Mouse (Mus musculus): ENCODE measurements around the gene Rab29. TPM values are rescaled to one million over a fixed set of nuclear protein-coding genes. Genes with fewer than 3 reads are reported as not detected.

Rab29 gene
- 21.4 TPM for polyA plus RNA-seq (2014; fragmentation: Illumina TruSeq; extraction: RNeasy Lipid Tissue Mini Kit (QIAGEN cat#74804); ENCODE audit: insufficient read depth, low read depth, low replicate concordance)

GRCm38 (mm10) chr1:131867093-131867945 lies at the start of gene Rab29:
Gene Rab29, plus strand, starts transcription at chr1:131867224.

GRCm38 (mm10) chr1:131827207-131827786 lies 39.7 kb upstream of the Rab29 start, which contains the start of gene Slc41a1:
Gene Slc41a1, plus strand, starts transcription at chr1:131827493.

GRCm38 (mm10) chr1:131910001-131910648 lies 43.1 kb downstream of the Rab29 start, which contains the start of gene Nucks1:
Gene Nucks1, plus strand, starts transcription at chr1:131910534.

Other genes starting within 250 kb of the Rab29 start
- 0.24 TPM for gene Ctse, start 228.9 kb upstream of the Rab29 start, polyA plus RNA-seq (2014; fragmentation: Illumina TruSeq; extraction: RNeasy Lipid Tissue Mini Kit (QIAGEN cat#74804); ENCODE audit: insufficient read depth, low read depth, low replicate concordance)
- 7.0 TPM for gene Rab7b, start 178.5 kb upstream of the Rab29 start, polyA plus RNA-seq (2014; fragmentation: Illumina TruSeq; extraction: RNeasy Lipid Tissue Mini Kit (QIAGEN cat#74804); ENCODE audit: insufficient read depth, low read depth, low replicate concordance)
- 8.1 TPM for gene Slc26a9, start 123.2 kb upstream of the Rab29 start, polyA plus RNA-seq (2014; fragmentation: Illumina TruSeq; extraction: RNeasy Lipid Tissue Mini Kit (QIAGEN cat#74804); ENCODE audit: insufficient read depth, low read depth, low replicate concordance)
- 0.55 TPM for gene Pm20d1, start 69.8 kb upstream of the Rab29 start, polyA plus RNA-seq (2014; fragmentation: Illumina TruSeq; extraction: RNeasy Lipid Tissue Mini Kit (QIAGEN cat#74804); ENCODE audit: insufficient read depth, low read depth, low replicate concordance)
- 7.0 TPM for gene Slc41a1, start 39.7 kb upstream of the Rab29 start, polyA plus RNA-seq (2014; fragmentation: Illumina TruSeq; extraction: RNeasy Lipid Tissue Mini Kit (QIAGEN cat#74804); ENCODE audit: insufficient read depth, low read depth, low replicate concordance)
- 19.3 TPM for gene Nucks1, start 43.3 kb downstream of the Rab29 start, polyA plus RNA-seq (2014; fragmentation: Illumina TruSeq; extraction: RNeasy Lipid Tissue Mini Kit (QIAGEN cat#74804); ENCODE audit: insufficient read depth, low read depth, low replicate concordance)
- 4.3 TPM for gene Slc45a3, start 95.7 kb downstream of the Rab29 start, polyA plus RNA-seq (2014; fragmentation: Illumina TruSeq; extraction: RNeasy Lipid Tissue Mini Kit (QIAGEN cat#74804); ENCODE audit: insufficient read depth, low read depth, low replicate concordance)
- 41.2 TPM for gene Elk4, start 140.4 kb downstream of the Rab29 start, polyA plus RNA-seq (2014; fragmentation: Illumina TruSeq; extraction: RNeasy Lipid Tissue Mini Kit (QIAGEN cat#74804); ENCODE audit: insufficient read depth, low read depth, low replicate concordance)
- 1.6 TPM for gene Mfsd4a, start 200.8 kb downstream of the Rab29 start, polyA plus RNA-seq (2014; fragmentation: Illumina TruSeq; extraction: RNeasy Lipid Tissue Mini Kit (QIAGEN cat#74804); ENCODE audit: insufficient read depth, low read depth, low replicate concordance)